Mouse (Mus musculus): ENCODE measurements around the gene Lama2. TPM values are rescaled to one million over a fixed set of nuclear protein-coding genes. Genes with fewer than 3 reads are reported as not detected.

Gene Lama2
- total and polyA plus RNA-seq, 2 experiments from 2014 or later, result 5.6 to 18.2 TPM

- Histone ChIP-seq H3K4me2 (ENCODE audit: low read depth, low read length) (no peak overlapping the region), H3K27me3 (ENCODE audit: insufficient read depth, low read length) (no peaks in the 10 kb centered on the region), H3K9me3 (ENCODE audit: low read length) (no peaks in the 10 kb centered on the region), H3K4me3 (ENCODE audit: low read length) (no peak overlapping the region), H3K36me3 (ENCODE audit: insufficient read depth, low read length) (no peaks in the 10 kb centered on the region), H3K4me1 (ENCODE audit: insufficient read depth, low read length) (no peaks in the 10 kb centered on the region), H3K27ac (no peak overlapping the region), H3K9ac (replicated peaks; ENCODE audit: low read length) (no peak overlapping the region)
- no peak for DNase-seq (ENCODE audit: low spot score)
- 51% methylated on average over 3 of the region's 3 CpGs for WGBS
- no peak for TF ChIP-seq CTCF (IDR thresholded peaks at IDR 0.05; ENCODE audit: low read depth)
- no peak for ATAC-seq
These were observed 314.3 kb downstream of the Lama2 start for GRCm38 (mm10) chr10:27305301-27305700.

DNA sequence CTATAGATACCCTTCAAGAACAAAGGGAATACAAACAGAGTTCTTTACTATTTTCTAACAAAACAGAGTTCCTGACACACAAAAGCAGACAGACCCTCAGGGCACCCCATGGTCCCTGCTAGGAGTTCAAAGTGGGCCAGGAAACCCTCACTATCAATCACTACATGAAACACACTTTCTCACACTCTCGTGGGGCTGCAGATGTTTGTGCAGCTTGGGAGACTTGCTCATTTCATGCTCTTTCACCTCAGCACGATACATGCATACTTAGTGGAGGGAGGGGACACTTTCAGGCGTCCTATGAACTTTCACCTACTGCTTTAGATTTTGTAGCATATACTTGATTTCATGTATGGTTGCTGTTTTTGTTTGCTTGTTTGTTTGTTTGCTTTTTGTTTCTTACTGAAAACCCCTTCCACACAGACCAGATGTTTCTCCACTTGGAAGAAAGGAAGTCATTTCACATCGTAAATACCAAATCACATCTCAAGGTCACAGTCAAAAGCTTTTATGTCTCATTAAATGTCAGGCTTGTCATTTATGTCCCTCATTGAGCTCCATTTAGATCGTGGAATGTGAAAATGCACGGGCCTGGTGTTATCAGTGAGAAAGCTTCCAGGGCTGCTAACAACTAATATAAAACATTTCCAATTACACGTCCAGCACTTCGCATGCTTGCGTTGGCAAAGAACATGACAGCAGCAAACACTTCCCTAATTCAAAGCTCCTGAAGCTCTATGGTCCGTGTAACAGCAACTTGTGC lies 334.3 kb downstream of the Lama2 start:
- 49% methylated on average over 10 of the region's 10 CpGs for WGBS
- Histone ChIP-seq H3K4me1 (ENCODE audit: insufficient read depth, low read length) (no peaks in the 10 kb centered on the region), H3K4me2 (ENCODE audit: low read depth, low read length) (no peak overlapping the region), H3K27ac (no peak overlapping the region), H3K4me3 (ENCODE audit: low read length) (no peak overlapping the region), H3K9ac (replicated peaks; ENCODE audit: low read length) (no peak overlapping the region), H3K36me3 (ENCODE audit: insufficient read depth, low read length) (no peaks in the 10 kb centered on the region), H3K9me3 (ENCODE audit: low read length) (no peaks in the 10 kb centered on the region), H3K27me3 (ENCODE audit: insufficient read depth, low read length) (no peaks in the 10 kb centered on the region)
- ATAC-seq (no peak), DNase-seq (ENCODE audit: low spot score) (no peak)
- no peak for TF ChIP-seq CTCF (IDR thresholded peaks at IDR 0.05; ENCODE audit: low read depth)

- no peaks in the 10 kb centered on the region for H3K4me1 ChIP-seq (ENCODE audit: insufficient read depth, low read length)
- 42% methylated on average over 2 of the region's 2 CpGs for WGBS
- H3K9me3 ChIP-seq (ENCODE audit: low read length), result no peaks in the 10 kb centered on the region
- no peaks in the 10 kb centered on the region for H3K27me3 ChIP-seq (ENCODE audit: insufficient read depth, low read length)
- no peak overlapping the region for H3K9ac ChIP-seq (replicated peaks; ENCODE audit: low read length)
- TF ChIP-seq CTCF (IDR thresholded peaks at IDR 0.05; ENCODE audit: low read depth), result no peak
- ATAC-seq (no peak), DNase-seq (ENCODE audit: low spot score) (no peak)
- no peak overlapping the region for H3K27ac ChIP-seq
- H3K4me3 ChIP-seq (ENCODE audit: low read length), result no peak overlapping the region
- no peaks in the 10 kb centered on the region for H3K36me3 ChIP-seq (ENCODE audit: insufficient read depth, low read length)
- no peak overlapping the region for H3K4me2 ChIP-seq (ENCODE audit: low read depth, low read length)
These were observed 352.1 kb downstream of the Lama2 start for GRCm38 (mm10) chr10:27267432-27267831.

DNA sequence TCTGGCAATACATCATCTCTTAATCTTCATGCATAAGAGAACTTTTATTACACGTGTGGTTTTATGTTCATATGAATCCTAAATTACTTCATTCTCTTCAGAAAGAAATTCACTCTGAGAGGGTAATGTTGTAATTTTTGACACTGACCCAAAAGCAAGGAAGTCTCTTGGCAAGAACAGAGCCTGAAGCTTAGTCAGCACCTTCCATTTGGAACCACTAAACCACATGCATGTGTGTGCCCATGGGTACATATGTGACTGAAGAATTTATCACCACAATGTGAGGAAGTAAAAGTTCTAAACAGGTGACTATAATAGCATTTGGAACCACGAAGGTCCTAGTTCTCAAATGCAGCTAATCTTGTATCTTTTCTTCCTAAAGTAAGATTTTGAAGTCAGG lies 353.7 kb downstream of the Lama2 start:
- DNase-seq (ENCODE audit: low spot score) (no peak), ATAC-seq (no peak)
- no peaks in the 10 kb centered on the region for H3K4me1 ChIP-seq (ENCODE audit: insufficient read depth, low read length)
- no peaks in the 10 kb centered on the region for H3K36me3 ChIP-seq (ENCODE audit: insufficient read depth, low read length)
- H3K4me2 ChIP-seq (ENCODE audit: low read depth, low read length), result no peak overlapping the region
- 72% methylated on average over 2 of the region's 2 CpGs for WGBS
- H3K4me3 ChIP-seq (ENCODE audit: low read length), result no peak overlapping the region
- TF ChIP-seq CTCF (IDR thresholded peaks at IDR 0.05; ENCODE audit: low read depth), result no peak
- H3K9ac ChIP-seq (replicated peaks; ENCODE audit: low read length), result no peak overlapping the region
- no peaks in the 10 kb centered on the region for H3K27me3 ChIP-seq (ENCODE audit: insufficient read depth, low read length)
- no peak overlapping the region for H3K27ac ChIP-seq
- H3K9me3 ChIP-seq (ENCODE audit: low read length), result no peaks in the 10 kb centered on the region

DNA sequence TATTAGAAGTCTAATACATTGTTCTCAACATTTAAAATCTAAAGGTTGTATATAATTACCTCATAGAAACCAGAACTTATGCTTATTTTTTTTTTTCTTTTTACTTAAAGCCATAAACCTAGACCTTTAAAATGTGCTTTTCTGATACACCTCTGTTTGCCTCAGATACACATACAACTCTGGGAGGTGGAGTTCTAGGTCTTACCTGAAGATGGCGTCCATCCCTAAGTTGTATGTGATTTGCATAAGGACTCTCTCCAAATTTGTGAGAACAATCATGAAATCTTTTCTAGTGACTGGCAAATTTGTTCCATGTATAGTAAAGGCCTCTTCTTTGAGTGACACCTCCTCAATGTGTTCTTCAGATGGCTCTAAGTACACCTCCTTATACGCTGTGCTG lies 354.8 kb downstream of the Lama2 start:
- TF ChIP-seq CTCF (IDR thresholded peaks at IDR 0.05; ENCODE audit: low read depth), result 0 out of 2 replicates have a peak, but pooled peaks have one; percentile 3
- Histone ChIP-seq H3K27ac (no peak overlapping the region), H3K9me3 (ENCODE audit: low read length) (no peaks in the 10 kb centered on the region), H3K4me1 (ENCODE audit: insufficient read depth, low read length) (no peaks in the 10 kb centered on the region), H3K4me3 (ENCODE audit: low read length) (no peak overlapping the region), H3K9ac (replicated peaks; ENCODE audit: low read length) (no peak overlapping the region), H3K36me3 (ENCODE audit: insufficient read depth, low read length) (no peaks in the 10 kb centered on the region), H3K27me3 (ENCODE audit: insufficient read depth, low read length) (no peaks in the 10 kb centered on the region), H3K4me2 (ENCODE audit: low read depth, low read length) (no peak overlapping the region)
- 61% methylated on average over 2 of the region's 2 CpGs for WGBS
- DNase-seq (ENCODE audit: low spot score) (no peak), ATAC-seq (no peak)

DNA sequence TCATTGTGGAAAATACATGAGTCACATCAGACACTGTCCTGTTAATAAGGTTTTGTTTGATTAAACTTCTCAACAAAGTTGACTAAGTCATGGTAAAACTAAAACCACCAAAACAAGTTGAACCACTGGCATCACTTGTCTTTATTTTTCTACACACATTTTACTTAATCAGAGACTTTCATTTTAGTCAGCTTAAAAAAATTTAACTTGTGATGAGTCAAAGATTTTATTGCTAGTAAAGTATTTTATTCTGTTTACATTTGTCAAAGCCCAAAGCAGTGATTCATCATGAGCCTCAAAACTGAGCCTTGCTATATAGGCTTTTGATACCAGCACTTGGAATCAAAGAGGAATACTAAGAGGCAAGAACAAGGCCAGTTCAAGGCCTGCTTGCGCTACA lies 369.8 kb downstream of the Lama2 start:
- Histone ChIP-seq H3K27ac (no peak overlapping the region), H3K36me3 (ENCODE audit: insufficient read depth, low read length) (no peaks in the 10 kb centered on the region), H3K4me3 (ENCODE audit: low read length) (no peak overlapping the region), H3K27me3 (ENCODE audit: insufficient read depth, low read length) (no peaks in the 10 kb centered on the region), H3K9me3 (ENCODE audit: low read length) (no peaks in the 10 kb centered on the region), H3K4me2 (ENCODE audit: low read depth, low read length) (no peak overlapping the region), H3K4me1 (ENCODE audit: insufficient read depth, low read length) (no peaks in the 10 kb centered on the region), H3K9ac (replicated peaks; ENCODE audit: low read length) (no peak overlapping the region)
- 94% methylated on average over 1 of the region's 1 CpGs for WGBS
- ATAC-seq (no peak), DNase-seq (ENCODE audit: low spot score) (no peak)
- no peak for TF ChIP-seq CTCF (IDR thresholded peaks at IDR 0.05; ENCODE audit: low read depth)

- Histone ChIP-seq H3K4me1 (ENCODE audit: insufficient read depth, low read length) (no peaks in the 10 kb centered on the region), H3K27me3 (ENCODE audit: insufficient read depth, low read length) (no peaks in the 10 kb centered on the region), H3K36me3 (ENCODE audit: insufficient read depth, low read length) (no peaks in the 10 kb centered on the region), H3K9ac (replicated peaks; ENCODE audit: low read length) (no peak overlapping the region), H3K4me3 (ENCODE audit: low read length) (no peak overlapping the region), H3K9me3 (ENCODE audit: low read length) (no peaks in the 10 kb centered on the region), H3K4me2 (ENCODE audit: low read depth, low read length) (no peak overlapping the region), H3K27ac (no peak overlapping the region)
- ATAC-seq (no peak), DNase-seq (ENCODE audit: low spot score) (peak; percentile 10)
- WGBS, result 23% methylated on average over 4 of the region's 4 CpGs
- no peak for TF ChIP-seq CTCF (IDR thresholded peaks at IDR 0.05; ENCODE audit: low read depth)
These were observed 384.8 kb downstream of the Lama2 start for GRCm38 (mm10) chr10:27234755-27235154.
